Mouse (Mus musculus) right cerebral cortex, postnatal 10 days (tissue): Measurements from ENCODE around the gene Ostm1.

Source experiments
- DNase-seq, 2 experiments: peaks; one replicate each; pipeline ENCODE4 v3.0.0; 2021; ENCODE audit warnings: low spot score in 2 of 2

Gene Ostm1

GRCm38 (mm10) chr10:42751813-42752212 lies 168.2 kb downstream of the Ostm1 start:
- no peak for DNase-seq
